Mouse (Mus musculus) hindbrain, postnatal 0 days (tissue): ENCODE measurements around the gene Gm28171. TPM values are rescaled to one million over a fixed set of nuclear protein-coding genes. Genes with fewer than 3 reads are reported as not detected.
"Not testable (repeated sequence)": the region's sequence is repeated elsewhere in the genome, so short reads cannot be mapped to it uniquely, and the experiment has no call there.

ENCODE experiments used
- ATAC-seq: fragments of 200-750 bp; cut with Nextera tagmentation; 2 replicates; pipeline ENCODE4 v1.8.0; 2017; ENCODE audit warnings: mild to moderate bottlenecking, moderate TSS enrichment, moderate library complexity
- DNase-seq: peaks from one replicate; pipeline ENCODE4 v3.0.0-alpha.2; 2015; ENCODE audit warnings: low spot score
- H3K27ac ChIP-seq: fragments of 300-500 bp; sonication (generic); 2 replicates; pipeline ENCODE4 v1.5.1; 2014; ENCODE audit warnings: mild to moderate bottlenecking
- H3K27me3 ChIP-seq: fragments of 300-500 bp; sonication (generic); 2 replicates; pipeline ENCODE4 v1.6.1; 2014; ENCODE audit warnings: low read length, mixed read lengths; ENCODE audit not compliant: insufficient read depth
- H3K36me3 ChIP-seq: fragments of 300-500 bp; sonication (generic); 2 replicates; pipeline ENCODE4 v1.6.1; 2014; ENCODE audit warnings: low read length, mixed read lengths; ENCODE audit not compliant: insufficient read depth
- H3K4me1 ChIP-seq: fragments of 300-500 bp; sonication (generic); 2 replicates; pipeline ENCODE4 v1.6.1; 2014; ENCODE audit warnings: antibody characterized with exemption, low read length, mixed read lengths; ENCODE audit not compliant: insufficient read depth
- H3K4me2 ChIP-seq: fragments of 300-500 bp; sonication (generic); 2 replicates; pipeline ENCODE4 v1.6.1; 2014; ENCODE audit warnings: low read depth, mild to moderate bottlenecking, low read length, moderate library complexity, mixed read lengths
- H3K4me3 ChIP-seq: fragments of 300-500 bp; sonication (generic); 2 replicates; pipeline ENCODE4 v1.5.1; 2014; ENCODE audit warnings: low read length
- H3K9ac ChIP-seq: fragments of 300-500 bp; sonication (generic); replicated peaks from 2 replicates; pipeline ENCODE4 v1.6.1; 2014; ENCODE audit warnings: mild to moderate bottlenecking, low read length, moderate library complexity, mixed read lengths
- H3K9me3 ChIP-seq: fragments of 300-500 bp; sonication (generic); 2 replicates; pipeline ENCODE4 v1.6.1; 2016; ENCODE audit warnings: low read length, mixed read lengths
- WGBS: fragments of 180-500 bp; shearing (Covaris S2); extraction: QIAGEN DNeasy Blood & Tissue Kit; methylation state at CpG from one replicate; pipeline ENCODE4 v1.1.7; 2014; 5-methylcytosine and 5-hydroxymethylcytosine counted together
- polyA plus RNA-seq: library from polyadenylated mRNA; unstranded; fragments of >200 nt; fragmentation: Nextera tagmentation; extraction: Ambion mirVana; gene quantifications from 2 replicates; pipeline ENCODE4 v1.2.1, GENCODE M21; 2015
- total RNA-seq: library from RNA; depleted of rRNA; stranded (reverse); fragments of >200 nt; gene quantifications from 2 replicates; pipeline ENCODE4 v1.2.3, GENCODE M21; 2014; rRNA removed

The Gm28171 gene
- total RNA-seq (not detected in 2 replicates), polyA plus RNA-seq (not detected in 2 replicates)

DNA sequence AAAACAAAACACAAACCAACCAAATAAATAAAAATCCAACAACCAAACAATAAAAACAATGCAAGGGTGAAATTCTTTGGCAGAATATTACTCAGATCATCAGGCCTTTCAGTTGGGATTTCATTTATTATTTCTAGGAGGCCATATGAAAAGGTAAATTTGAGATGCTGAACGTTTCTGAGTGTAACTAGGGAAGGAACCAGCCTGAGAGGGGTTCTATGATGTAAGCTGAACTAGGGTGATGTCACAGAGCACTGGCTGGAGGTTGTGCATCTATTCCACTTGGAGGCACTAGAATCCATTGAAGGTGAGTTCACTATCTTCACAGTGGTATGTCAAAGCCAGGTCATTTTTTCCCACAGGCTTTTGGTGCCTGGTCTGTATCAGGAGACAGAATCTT is at the start of gene Gm28171:
TSS of gene Gm28171 (plus strand) at position 301 of the 400 bp plus-strand sequence.
- not testable (repeated sequence) for H3K9ac ChIP-seq, H3K9me3 ChIP-seq, H3K4me1 ChIP-seq, ATAC-seq, H3K27me3 ChIP-seq, H3K4me2 ChIP-seq, H3K36me3 ChIP-seq, H3K4me3 ChIP-seq, DNase-seq, H3K27ac ChIP-seq
- no CpG with 5 or more reads among the region's 1 CpGs for WGBS

Other genes with a start within 250 kb of the Gm28171 start
- gene Gm21854, start 136.4 kb upstream of the Gm28171 start, total RNA-seq, result not detected in 2 replicates
- gene Gm21854, start 136.4 kb upstream of the Gm28171 start, polyA plus RNA-seq, result not detected in 2 replicates
- gene Gm20914, start 67.4 kb upstream of the Gm28171 start, total RNA-seq, result not detected in 2 replicates
- gene Gm20914, start 67.4 kb upstream of the Gm28171 start, polyA plus RNA-seq, result not detected in 2 replicates
- gene Gm21778, start 149.1 kb downstream of the Gm28171 start, total RNA-seq, result not detected in 2 replicates
- gene Gm21778, start 149.1 kb downstream of the Gm28171 start, polyA plus RNA-seq, result not detected in 2 replicates